ENCODE assay signal across 12 mouse cellular contexts in the genomic region with DNA sequence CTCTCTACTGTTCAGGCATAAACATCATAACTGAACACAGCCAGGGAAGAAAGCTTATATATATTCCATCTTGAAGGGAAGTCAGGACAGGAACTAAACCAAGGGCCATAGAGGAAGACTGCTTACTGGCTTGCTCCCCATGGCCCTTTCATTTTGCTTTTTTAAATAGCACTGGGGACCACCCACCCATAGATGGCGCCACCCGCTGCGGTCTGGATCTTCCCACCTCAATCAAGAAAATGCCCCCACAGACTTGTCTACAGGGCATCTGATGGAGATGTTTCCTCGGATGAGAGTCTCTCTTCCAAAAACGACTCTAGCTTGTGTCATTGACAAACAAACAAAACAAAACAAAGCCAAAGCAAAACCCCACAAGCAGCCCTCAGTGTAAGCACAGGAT.
A peak's percentile ranks its signal among the peaks of the same experiment; 100 is the strongest.
DNase-seq lines count a peak whose midpoint lies in the region; ATAC-seq and TF ChIP-seq lines count a peak whose summit lies in the region.
"Had no signal": no experiment of that assay in that cellular context is flagged by ENCODE, and none has a peak within 500 bp of the region (broad histone marks: within the 10 kb centered on the region; RNA-seq: fewer than 3 reads in every experiment).

No protein-coding gene starts in this region.

- H3K4me3 ChIP-seq in left cerebral cortex, adult 2 months, result no peak overlapping the region
- no peak overlapping the region for H3K4me3 ChIP-seq in thymus, adult 2 months (ENCODE audit: control insufficient read depth, insufficient read depth, low read length)
- H3K4me3 ChIP-seq: heart, embryonic 15.5 days; neural tube, embryonic 15.5 days had no signal

- TF ChIP-seq POLR2A in thymus, adult 2 months (IDR thresholded peaks at IDR 0.05; ENCODE audit: control insufficient read depth, extremely low read depth, insufficient read depth, low read length, poor library complexity), result no peak

- no peaks in the 10 kb centered on the region for H3K27me3 ChIP-seq in thymus, adult 2 months (ENCODE audit: control insufficient read depth, insufficient read depth, low read length)
- H3K27me3 ChIP-seq: heart, embryonic 15.5 days; neural tube, embryonic 15.5 days had no signal

- no peak for ATAC-seq in erythroblast, adult 5-6 weeks (replicated peaks; ENCODE audit: low FRiP score, poor library complexity, severe bottlenecking)

- TF ChIP-seq CTCF in left cerebral cortex, adult 2 months (IDR thresholded peaks at IDR 0.05), result peak; percentile 22
- TF ChIP-seq CTCF in thymus, adult 2 months (IDR thresholded peaks at IDR 0.05; ENCODE audit: borderline replicate concordance, control insufficient read depth, extremely low read depth, insufficient read depth, low read length, poor library complexity), result no peak

- intact Hi-C loops in left cerebral cortex, adult 2 months (cut with DNase I), result no loop called here

- WGBS in thymus, adult 2 months, result 73% methylated on average over 5 of the region's 5 CpGs

- H3K27ac ChIP-seq in left cerebral cortex, adult 2 months, result no peak overlapping the region
- no peak overlapping the region for H3K27ac ChIP-seq in thymus, adult 2 months (ENCODE audit: control insufficient read depth, insufficient read depth, low read length)
- H3K27ac ChIP-seq: heart, embryonic 15.5 days; macrophage; neural tube, embryonic 15.5 days had no signal

- H3K4me1 ChIP-seq in thymus, adult 2 months (replicated peaks; ENCODE audit: control insufficient read depth, insufficient read depth, low read length), result no peaks in the 10 kb centered on the region
- H3K4me1 ChIP-seq: neural tube, embryonic 15.5 days had no signal

- DNase-seq in cerebellum, postnatal 14 days, result peak; percentile 20 to 56
- no peak for DNase-seq in cerebellum, adult 18-20 months
- no peak for DNase-seq in left cerebral cortex, adult 2 months (ENCODE audit: extremely low spot score in 1 of 2, low spot score in 2 of 2)
- no peak for DNase-seq in left cerebral cortex, adult 9 months (ENCODE audit: low spot score in 2 of 2)
- DNase-seq in thymus, postnatal 4 days, result peak; percentile 45
- no peak for DNase-seq in thymus, adult 2 months
- DNase-seq in neural tube, embryonic 10.5 days (ENCODE audit: extremely low spot score, low spot score), result no peak
- DNase-seq: kidney, postnatal 10 days had no signal

- H3K36me3 ChIP-seq in thymus, adult 2 months (ENCODE audit: control insufficient read depth, insufficient read depth, low read length), result no peaks in the 10 kb centered on the region
- H3K36me3 ChIP-seq: heart, embryonic 15.5 days had no signal

Comparison
In these comparisons a context has a peak if more than half of its experiments do, and no peak if none do; other contexts are left out.
1. DNase-seq: peak in cerebellum, postnatal 14 days (2 of 2) and thymus, postnatal 4 days (single experiment); none in cerebellum, adult 18-20 months (0 of 2), left cerebral cortex, adult 2 months (0 of 2), left cerebral cortex, adult 9 months (0 of 2), thymus, adult 2 months (single experiment) and neural tube, embryonic 10.5 days (single experiment).